Mouse (Mus musculus) layer of hippocampus, adult 18-20 months (tissue): ENCODE results near the gene Mmadhc. TPM values are rescaled to one million over a fixed set of nuclear protein-coding genes. Genes with fewer than 3 reads are reported as not detected.

ENCODE experiments used
- DNase-seq, 2 experiments: peaks; one replicate each; pipeline ENCODE4 v3.0.0; 2022; ENCODE audit warnings: low spot score in 2 of 2
- total RNA-seq, 2 experiments: library from RNA; stranded (reverse); gene quantifications; 2 replicates each; pipeline ENCODE4 v1.2.3; 2021

Mmadhc gene
- total RNA-seq, 2 experiments from 2014 or later: 48.5 to 49.1 TPM

DNA sequence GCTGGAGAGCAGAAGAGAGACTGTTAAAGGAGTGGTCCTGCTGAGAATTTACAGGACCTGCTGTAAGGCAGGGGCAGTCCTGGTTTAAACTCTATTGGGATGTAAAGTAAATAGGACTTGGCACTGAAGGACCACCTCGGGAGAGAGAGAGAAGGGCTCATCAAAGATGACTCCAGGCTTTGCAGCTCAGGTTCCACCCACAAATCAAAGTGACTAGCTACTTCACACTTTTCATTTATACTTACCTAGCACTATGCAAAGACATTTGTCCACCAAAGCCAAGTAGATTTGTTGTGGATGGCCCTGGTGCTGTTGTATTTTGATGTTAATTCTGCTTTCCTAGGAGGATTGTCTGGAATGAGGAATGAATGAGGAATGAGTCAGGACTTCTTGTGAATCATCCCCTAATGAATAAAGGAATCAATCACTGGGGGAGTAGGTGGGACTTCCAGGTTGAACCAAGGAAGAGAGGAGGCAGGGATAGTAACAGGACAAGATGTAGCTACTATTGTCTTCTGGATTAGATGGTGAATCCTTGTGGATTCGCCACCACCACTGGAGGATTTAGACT is 31.3 kb downstream of the Mmadhc start:
- DNase-seq: no peak

DNA sequence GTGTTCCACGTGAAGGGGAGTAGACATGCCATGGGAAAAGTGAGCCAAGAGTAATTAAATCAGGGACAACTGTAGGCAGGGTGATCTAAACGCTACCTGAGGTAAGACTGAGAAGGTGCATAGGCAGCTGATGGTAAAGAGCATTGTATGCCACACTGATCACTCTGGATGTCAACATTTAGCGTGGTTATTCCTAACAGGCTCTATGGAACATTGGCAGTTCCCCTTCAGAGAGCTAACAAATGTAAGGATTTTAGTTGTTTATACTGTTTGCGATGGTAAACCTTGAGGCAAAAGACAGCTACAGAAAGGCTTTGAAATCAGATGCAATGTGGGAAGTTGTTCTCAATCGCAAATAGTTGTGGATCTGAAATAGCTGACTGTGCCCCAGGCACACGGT is 32.5 kb downstream of the Mmadhc start:
- no peak for DNase-seq

DNA sequence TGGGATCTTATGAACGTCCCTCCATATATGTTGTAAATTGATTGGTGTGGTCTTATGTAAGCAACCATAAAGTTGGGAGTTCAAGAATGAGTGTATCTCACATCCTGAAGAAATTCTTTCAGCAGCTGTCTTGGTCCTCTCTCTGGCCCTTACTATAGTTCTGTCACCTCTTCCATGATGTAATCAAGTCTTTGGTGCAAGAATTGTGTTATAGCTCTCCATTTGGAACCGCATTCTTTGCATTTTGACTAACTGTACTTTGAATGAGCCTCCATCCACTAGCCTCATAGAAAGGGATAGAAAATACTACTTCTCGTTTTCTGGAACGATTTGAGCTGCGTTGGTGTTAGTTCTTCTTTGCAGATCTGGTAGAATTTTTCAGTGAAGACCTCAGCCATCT is 41.6 kb downstream of the Mmadhc start:
- DNase-seq: no peak

DNA sequence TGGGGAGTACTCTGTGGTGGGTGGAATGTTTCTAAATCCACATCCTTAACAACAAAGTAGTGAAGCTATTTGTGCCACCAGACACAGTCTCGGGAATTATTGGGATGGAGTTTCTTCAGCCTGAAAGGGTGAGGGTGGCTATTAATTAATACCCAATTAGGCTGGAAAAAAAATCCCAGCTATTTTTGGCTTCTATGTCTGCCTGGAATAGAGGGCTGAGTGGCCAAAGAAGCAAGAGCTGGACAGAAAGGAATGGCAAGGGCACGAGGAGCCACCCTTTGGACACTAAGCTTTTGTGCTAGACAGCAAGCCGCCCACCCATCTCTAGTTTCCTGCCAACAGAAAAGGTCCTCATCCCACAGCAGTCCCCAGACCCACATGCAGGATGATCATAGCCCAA is 48.0 kb downstream of the Mmadhc start:
- DNase-seq: no peak

DNA sequence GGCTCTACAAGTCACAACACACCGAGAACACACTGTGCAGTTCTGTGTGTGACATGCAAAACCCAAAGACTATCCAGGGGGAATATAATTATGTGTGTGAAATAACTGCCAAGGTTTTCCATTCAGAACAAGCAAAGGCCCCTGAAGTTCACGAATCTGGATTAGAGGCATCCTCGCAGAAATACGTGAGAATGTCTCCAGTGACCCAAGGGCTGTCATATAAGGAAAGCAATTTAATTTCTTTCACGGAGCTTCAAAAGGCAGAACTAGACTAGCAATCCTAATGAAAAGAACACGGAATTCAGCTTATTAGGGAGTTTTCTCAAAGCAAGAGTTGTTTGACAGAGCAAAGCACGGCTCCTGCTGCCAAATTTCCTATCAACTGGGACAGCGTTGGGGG is 63.1 kb downstream of the Mmadhc start:
- peak in 1 of 2 experiments; percentile 7 for DNase-seq

Other genes starting within 250 kb of the Mmadhc start
- gene Lypd6, start 230.4 kb downstream of the Mmadhc start, total RNA-seq: 10 to 100 TPM; 17.2 to 20.5 TPM